Mouse (Mus musculus) midbrain, embryonic 13.5 days (tissue): ENCODE results near the gene Hist1h3b. TPM values are rescaled to one million over a fixed set of nuclear protein-coding genes. Genes with fewer than 3 reads are reported as not detected.
A peak's percentile ranks its signal among the peaks of the same experiment; 100 is the strongest.
"Not testable (repeated sequence)": the region's sequence is repeated elsewhere in the genome, so short reads cannot be mapped to it uniquely, and the experiment has no call there.

ENCODE experiments used
- ATAC-seq: fragments of 200-750 bp; cut with Nextera tagmentation; 2 replicates; pipeline ENCODE4 v1.8.0; 2017; ENCODE audit warnings: mild to moderate bottlenecking, moderate TSS enrichment, moderate library complexity
- H3K27ac ChIP-seq: fragments of 300-500 bp; sonication (generic); 2 replicates; pipeline ENCODE4 v1.5.1; 2015; ENCODE audit warnings: inconsistent platforms, mild to moderate bottlenecking, moderate library complexity
- H3K27me3 ChIP-seq: fragments of 300-500 bp; sonication (generic); 2 replicates; pipeline ENCODE4 v1.6.1; 2015; ENCODE audit warnings: mild to moderate bottlenecking, inconsistent platforms
- H3K36me3 ChIP-seq: fragments of 300-500 bp; sonication (generic); 2 replicates; pipeline ENCODE4 v1.6.1; 2015; ENCODE audit warnings: mild to moderate bottlenecking, inconsistent platforms
- H3K4me1 ChIP-seq: fragments of 300-500 bp; sonication (generic); replicated peaks from 2 replicates; pipeline ENCODE4 v1.6.1; 2015; ENCODE audit warnings: inconsistent platforms
- H3K4me2 ChIP-seq: fragments of 300-500 bp; sonication (generic); replicated peaks from 2 replicates; pipeline ENCODE4 v1.6.1; 2015; ENCODE audit warnings: moderate library complexity, mild to moderate bottlenecking, inconsistent platforms
- H3K4me3 ChIP-seq: fragments of 300-500 bp; sonication (generic); replicated peaks from 2 replicates; pipeline ENCODE4 v1.5.1; 2015; ENCODE audit warnings: mild to moderate bottlenecking, inconsistent platforms
- H3K9ac ChIP-seq: fragments of 300-500 bp; sonication (generic); replicated peaks from 2 replicates; pipeline ENCODE4 v1.6.1; 2015; ENCODE audit warnings: mild to moderate bottlenecking, inconsistent platforms
- H3K9me3 ChIP-seq: fragments of 300-500 bp; sonication (generic); 2 replicates; pipeline ENCODE4 v1.6.1; 2016; ENCODE audit warnings: mild to moderate bottlenecking, inconsistent platforms
- WGBS: fragments of 180-500 bp; shearing (Covaris S2); methylation state at CpG from one replicate; pipeline ENCODE4 v1.1.7; 2015; 5-methylcytosine and 5-hydroxymethylcytosine counted together
- polyA plus RNA-seq: library from polyadenylated mRNA; unstranded; fragments of >200 nt; fragmentation: Nextera tagmentation; extraction: Ambion mirVana; gene quantifications from 2 replicates; pipeline ENCODE4 v1.2.1, GENCODE M21; 2015

Gene Hist1h3b
- polyA plus RNA-seq, 1 experiment from 2014 or later = 6.3 TPM

DNA sequence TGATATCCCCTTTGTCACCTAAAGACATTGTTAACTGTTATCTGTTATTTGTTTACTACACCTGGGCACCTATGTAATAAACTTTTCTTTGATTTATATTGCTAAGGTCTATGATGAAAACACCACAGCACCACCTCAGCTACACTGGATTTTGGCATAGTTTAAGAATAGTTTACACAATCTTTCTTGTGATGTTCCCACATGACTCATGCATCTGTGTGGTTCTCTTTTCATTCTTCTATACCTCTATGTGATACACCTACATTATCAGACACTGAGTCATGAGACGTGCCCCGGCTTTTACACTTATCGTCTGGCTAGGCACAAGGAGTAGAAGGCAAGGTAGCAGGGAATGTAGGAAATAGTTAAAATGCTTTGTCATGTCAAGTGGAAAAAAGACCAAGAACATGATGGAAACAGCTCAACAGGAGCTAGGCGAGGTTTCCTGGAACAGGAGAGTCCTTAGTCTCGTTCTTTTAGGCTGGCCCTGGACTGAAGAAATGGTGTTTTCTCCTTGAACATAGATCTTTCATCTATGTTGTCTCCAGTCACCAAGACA, 2.4 kb upstream of the Hist1h3b start:
- Histone ChIP-seq H3K9me3 (no peaks in the 10 kb centered on the region), H3K9ac (no peak overlapping the region), H3K27me3 (no peaks in the 10 kb centered on the region), H3K4me1 (peaks cover 31% of the 10 kb centered on the region), H3K27ac (no peak overlapping the region), H3K4me2 (no peak overlapping the region), H3K4me3 (no peak overlapping the region), H3K36me3 (no peaks in the 10 kb centered on the region)
- WGBS = 91% methylated on average over 5 of the region's 5 CpGs
- ATAC-seq = no peak

DNA sequence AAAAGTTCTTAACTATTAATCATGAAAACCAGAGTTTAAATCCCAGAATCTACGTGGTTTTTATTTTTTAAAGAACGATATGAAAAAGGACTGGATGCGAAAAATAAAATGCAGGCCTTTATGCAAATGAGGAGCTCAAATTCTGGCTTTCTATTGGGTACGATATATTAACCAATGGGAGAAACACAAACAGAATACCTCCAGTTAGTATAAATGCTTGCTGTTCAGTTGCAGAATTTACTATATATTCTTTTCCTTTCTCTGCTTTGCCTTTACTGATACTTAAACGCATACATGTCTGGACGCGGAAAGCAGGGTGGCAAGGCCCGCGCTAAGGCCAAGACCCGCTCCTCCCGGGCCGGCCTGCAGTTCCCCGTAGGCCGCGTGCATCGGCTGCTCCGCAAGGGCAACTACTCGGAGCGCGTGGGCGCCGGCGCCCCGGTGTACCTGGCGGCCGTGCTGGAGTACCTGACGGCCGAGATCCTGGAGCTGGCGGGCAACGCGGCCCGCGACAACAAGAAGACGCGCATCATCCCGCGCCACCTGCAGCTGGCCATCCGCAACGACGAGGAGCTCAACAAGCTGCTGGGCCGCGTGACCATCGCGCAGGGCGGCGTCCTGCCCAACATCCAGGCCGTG, 1.1 kb upstream of the Hist1h3b start, which contains the start of gene Hist1h2ab:
TSS of gene Hist1h2ab (plus strand) at position 288 of the 639 bp plus-strand sequence.
- H3K27ac ChIP-seq = peak within 1 kb of the TSS; percentile 93
- H3K4me3 ChIP-seq = peak within 1 kb of the TSS; percentile 43
- H3K4me2 ChIP-seq = peak within 1 kb of the TSS; percentile 68
- peak; percentile 57 for ATAC-seq
- peaks cover 25% of the 10 kb centered on the region for H3K4me1 ChIP-seq
- H3K9me3 ChIP-seq, H3K36me3 ChIP-seq, H3K27me3 ChIP-seq: not testable (repeated sequence)
- 1% methylated on average over 28 of the region's 47 CpGs for WGBS
- peak within 1 kb of the TSS; percentile 61 for H3K9ac ChIP-seq

- Histone ChIP-seq H3K9me3 (no peaks in the 10 kb centered on the region), H3K4me2 (peak overlapping the region; percentile 68), H3K4me3 (peak overlapping the region; percentile 43), H3K27ac (peak overlapping the region; percentile 93), H3K27me3 (no peaks in the 10 kb centered on the region), H3K4me1 (peaks cover 25% of the 10 kb centered on the region), H3K9ac (peak overlapping the region; percentile 61), H3K36me3 (no peaks in the 10 kb centered on the region)
- WGBS = under 1% methylated on average over 11 of the region's 11 CpGs
- ATAC-seq = peak; percentile 17
These were observed 550 bp upstream of the Hist1h3b start for GRCm38 (mm10) chr13:23751478-23751956.

- H3K4me3 ChIP-seq = peak overlapping the region; percentile 28
- H3K27ac ChIP-seq = 0 out of 2 replicates have a peak overlapping the region, but pooled peaks have one; percentile 15
- no peaks in the 10 kb centered on the region for H3K9me3 ChIP-seq
- H3K4me1 ChIP-seq = peaks cover 23% of the 10 kb centered on the region
- no peak overlapping the region for H3K9ac ChIP-seq
- H3K27me3 ChIP-seq = no peaks in the 10 kb centered on the region
- no peaks in the 10 kb centered on the region for H3K36me3 ChIP-seq
- 2% methylated on average over 6 of the region's 6 CpGs for WGBS
- peak overlapping the region; percentile 56 for H3K4me2 ChIP-seq
- no peak for ATAC-seq
These were observed 690 bp downstream of the Hist1h3b start for GRCm38 (mm10) chr13:23752742-23753172.

DNA sequence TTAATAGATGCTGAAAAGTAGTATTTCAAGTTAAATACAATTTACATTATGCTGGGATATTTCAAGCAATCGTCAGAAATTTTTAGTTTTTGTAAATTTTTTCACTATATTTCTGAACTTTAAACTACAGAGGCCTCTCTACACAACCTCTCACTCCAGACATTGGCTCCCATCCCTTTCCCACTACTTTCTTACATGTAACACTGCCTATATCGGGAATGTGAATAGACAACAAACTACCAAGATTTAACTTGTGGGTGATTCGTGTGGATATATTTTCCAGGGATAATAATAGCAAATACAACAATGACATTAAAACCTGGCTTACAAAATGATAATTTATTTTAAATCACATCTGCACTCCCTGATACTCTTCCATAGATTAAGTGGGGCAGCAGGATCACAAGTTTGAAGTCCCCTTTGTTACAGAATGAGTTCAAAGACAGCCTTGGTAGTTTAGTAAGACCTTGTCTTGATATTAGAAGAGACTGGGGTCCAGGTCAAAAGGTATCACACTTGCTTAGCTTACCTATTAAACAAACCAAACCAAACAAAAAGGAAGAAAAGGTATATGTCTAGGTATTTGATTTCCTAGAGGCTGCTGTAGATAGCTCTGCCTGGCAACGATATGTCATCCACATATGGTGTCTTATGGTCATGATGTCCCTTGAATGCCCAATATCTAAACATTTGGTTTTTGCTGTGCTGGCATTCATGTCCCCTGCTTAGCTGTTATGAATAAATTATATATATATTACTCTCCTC, 1.4 kb downstream of the Hist1h3b start:
- WGBS = 60% methylated on average over 4 of the region's 4 CpGs
- H3K4me2 ChIP-seq = peak overlapping the region; percentile 56; the same call in 1 of the 2 replicates
- no peaks in the 10 kb centered on the region for H3K27me3 ChIP-seq
- H3K36me3 ChIP-seq = no peaks in the 10 kb centered on the region
- H3K9ac ChIP-seq = no peak overlapping the region
- ATAC-seq = no peak
- H3K27ac ChIP-seq = no peak overlapping the region
- no peak overlapping the region for H3K4me3 ChIP-seq
- peaks cover 15% of the 10 kb centered on the region for H3K4me1 ChIP-seq
- H3K9me3 ChIP-seq = no peaks in the 10 kb centered on the region

DNA sequence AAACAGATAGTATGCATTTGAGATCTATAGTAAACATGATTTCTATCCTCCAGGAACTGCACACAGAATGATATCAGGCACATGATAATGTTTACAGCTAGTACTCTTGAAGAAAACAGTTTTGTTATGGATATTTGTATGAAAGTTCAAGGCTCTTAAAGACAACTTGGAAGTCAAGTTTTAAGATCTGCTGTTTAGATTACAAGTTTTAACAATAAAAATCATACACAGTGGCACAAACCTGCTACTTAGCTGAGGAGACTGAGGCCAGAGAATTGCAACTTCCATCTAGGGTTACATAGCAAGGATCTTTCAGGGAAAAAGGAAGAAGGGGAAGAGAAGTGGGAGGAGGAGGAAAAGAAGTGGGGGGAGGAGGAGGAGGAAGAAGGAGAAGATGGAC, 2.9 kb downstream of the Hist1h3b start:
- no peaks in the 10 kb centered on the region for H3K27me3 ChIP-seq
- peaks cover 18% of the 10 kb centered on the region for H3K4me1 ChIP-seq
- no peak overlapping the region for H3K27ac ChIP-seq
- no peaks in the 10 kb centered on the region for H3K9me3 ChIP-seq
- no peak overlapping the region for H3K4me3 ChIP-seq
- no peak overlapping the region for H3K9ac ChIP-seq
- no peaks in the 10 kb centered on the region for H3K36me3 ChIP-seq
- no peak overlapping the region for H3K4me2 ChIP-seq
- ATAC-seq = no peak

DNA sequence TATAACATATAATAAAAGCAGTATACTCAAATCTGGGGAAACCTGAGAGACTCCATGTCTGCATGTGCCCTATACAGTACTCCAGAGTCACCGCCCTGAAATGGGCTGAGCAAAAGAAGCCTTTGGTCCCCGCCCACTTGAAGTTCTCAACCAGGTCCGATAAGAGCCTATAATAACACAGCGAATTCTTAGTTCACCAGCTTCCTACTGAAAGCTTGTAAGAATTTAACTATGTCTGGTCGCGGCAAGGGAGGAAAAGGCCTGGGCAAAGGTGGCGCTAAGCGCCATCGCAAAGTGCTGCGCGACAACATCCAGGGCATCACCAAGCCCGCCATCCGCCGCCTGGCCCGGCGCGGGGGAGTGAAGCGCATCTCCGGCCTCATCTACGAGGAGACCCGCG, 4.7 kb downstream of the Hist1h3b start, which contains the start of gene Hist1h4b:
TSS of gene Hist1h4b (plus strand) at position 224 of the 400 bp plus-strand sequence.
- peak within 1 kb of the TSS; percentile 64 for H3K4me2 ChIP-seq
- ATAC-seq = peak; percentile 72

GRCm38 (mm10) chr13:23757211-23757773, 5.2 kb downstream of the Hist1h3b start:
- H3K4me3 ChIP-seq = peak overlapping the region; percentile 38
- ATAC-seq = peak; percentile 18; the same call in 1 of the 2 replicates
- H3K27ac ChIP-seq = peak overlapping the region; percentile 82
- H3K4me1 ChIP-seq = peaks cover 24% of the 10 kb centered on the region
- 2% methylated on average over 19 of the region's 23 CpGs for WGBS
- no peaks in the 10 kb centered on the region for H3K27me3 ChIP-seq
- H3K36me3 ChIP-seq = no peaks in the 10 kb centered on the region
- H3K4me2 ChIP-seq = peak overlapping the region; percentile 64
- no peaks in the 10 kb centered on the region for H3K9me3 ChIP-seq
- H3K9ac ChIP-seq = peak overlapping the region; percentile 64

More for the DNA sequence above, 4.7 kb downstream of the Hist1h3b start, which contains the start of gene Hist1h4b:
- no peaks in the 10 kb centered on the region for H3K9me3 ChIP-seq
- WGBS = under 1% methylated on average over 17 of the region's 22 CpGs
- H3K27ac ChIP-seq = peak within 1 kb of the TSS; percentile 82
- H3K4me3 ChIP-seq = peak within 1 kb of the TSS; percentile 38
- H3K9ac ChIP-seq = peak within 1 kb of the TSS; percentile 64
- H3K4me1 ChIP-seq = peaks cover 24% of the 10 kb centered on the region
- no peaks in the 10 kb centered on the region for H3K36me3 ChIP-seq
- H3K27me3 ChIP-seq = no peaks in the 10 kb centered on the region

GRCm38 (mm10) chr13:23757921-23758320, 5.9 kb downstream of the Hist1h3b start:
- no peak for ATAC-seq
- peaks cover 23% of the 10 kb centered on the region for H3K4me1 ChIP-seq
- H3K9ac ChIP-seq = no peak overlapping the region
- 50% methylated on average over 3 of the region's 3 CpGs for WGBS
- H3K4me3 ChIP-seq = no peak overlapping the region
- H3K27me3 ChIP-seq = no peaks in the 10 kb centered on the region
- no peaks in the 10 kb centered on the region for H3K9me3 ChIP-seq
- no peak overlapping the region for H3K4me2 ChIP-seq
- no peaks in the 10 kb centered on the region for H3K36me3 ChIP-seq
- no peak overlapping the region for H3K27ac ChIP-seq

DNA sequence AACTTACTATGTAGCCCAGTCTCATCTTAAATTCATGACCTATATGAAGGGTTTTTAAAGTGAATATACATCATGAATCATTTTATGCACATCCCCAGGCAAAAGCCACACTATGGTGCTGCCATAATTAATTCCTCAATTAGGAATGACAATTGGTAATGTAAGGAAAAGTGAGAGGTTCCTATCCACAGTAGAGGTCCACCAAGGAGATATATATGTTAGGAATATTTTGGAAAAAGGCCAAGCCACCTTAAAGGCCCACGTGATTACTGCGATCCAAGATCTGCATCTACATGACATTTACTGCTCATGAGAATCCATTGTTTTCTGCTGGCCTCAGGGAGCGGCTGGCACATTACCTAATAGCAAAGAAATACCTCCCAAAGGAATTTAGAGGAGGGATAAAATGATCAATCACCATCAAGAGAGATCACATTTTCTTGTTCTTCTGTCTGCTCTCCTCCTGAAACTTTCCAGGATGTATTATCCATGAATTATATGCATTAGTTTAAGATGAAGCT, 7.2 kb downstream of the Hist1h3b start:
- ATAC-seq = no peak
- H3K4me3 ChIP-seq = no peak overlapping the region
- no peak overlapping the region for H3K4me2 ChIP-seq
- peaks cover 32% of the 10 kb centered on the region for H3K4me1 ChIP-seq
- no peaks in the 10 kb centered on the region for H3K27me3 ChIP-seq
- H3K9ac ChIP-seq = no peak overlapping the region
- no peaks in the 10 kb centered on the region for H3K9me3 ChIP-seq
- no peak overlapping the region for H3K27ac ChIP-seq
- 83% methylated on average over 3 of the region's 3 CpGs for WGBS
- H3K36me3 ChIP-seq = no peaks in the 10 kb centered on the region

GRCm38 (mm10) chr13:23759916-23760239, 7.8 kb downstream of the Hist1h3b start:
- Histone ChIP-seq H3K36me3 (no peaks in the 10 kb centered on the region), H3K4me1 (peaks cover 35% of the 10 kb centered on the region), H3K4me3 (peak overlapping the region; percentile 59), H3K9ac (peak overlapping the region; percentile 66; the same call in 1 of the 2 replicates), H3K9me3 (no peaks in the 10 kb centered on the region), H3K4me2 (peak overlapping the region; percentile 87), H3K27me3 (no peaks in the 10 kb centered on the region), H3K27ac (peak overlapping the region; percentile 84; the same call in 1 of the 2 replicates)
- ATAC-seq = no peak
- 74% methylated on average over 1 of the region's 1 CpGs for WGBS
